Mouse (Mus musculus): Measurements from ENCODE around the gene Rdh19. TPM values are rescaled to one million over a fixed set of nuclear protein-coding genes. Genes with fewer than 3 reads are reported as not detected.

The Rdh19 gene
- total RNA-seq, 2 experiments from 2014 or later: not detected

Other genes starting within 250 kb of the Rdh19 start
- 100 to 1,000 TPM in 1 of 2 experiments, 10 to 100 TPM in 1; 73.8 to 101 TPM for gene Lrp1, start 228.8 kb upstream of the Rdh19 start, total RNA-seq (2021)
- 10 to 100 TPM; 16.1 to 16.6 TPM for gene Stat6, start 206.9 kb upstream of the Rdh19 start, total RNA-seq (2021)
- gene Nemp1, start 183.0 kb upstream of the Rdh19 start, total RNA-seq (2021): 1 to 10 TPM; 2.3 to 2.7 TPM
- 1 to 10 TPM; 4.9 to 5.5 TPM for gene Nab2, start 181.4 kb upstream of the Rdh19 start, total RNA-seq (2021)
- gene Myo1a, start 144.8 kb upstream of the Rdh19 start, total RNA-seq (2021): under 1 TPM; 0.18 to 0.53 TPM
- not detected for gene Tac2, start 125.5 kb upstream of the Rdh19 start, total RNA-seq (2021)
- 1 to 10 TPM; 4.7 to 4.9 TPM for gene Zbtb39, start 110.4 kb upstream of the Rdh19 start, total RNA-seq (2021)
- gene Gpr182, start 98.2 kb upstream of the Rdh19 start, total RNA-seq (2021): under 1 TPM; 0.47 to 0.80 TPM
- gene Rdh1, start 90.2 kb upstream of the Rdh19 start, total RNA-seq (2021): under 1 TPM in 1 of 2 experiments, not detected in 1; 0.16 TPM
- gene Rdh16f1, start 90.1 kb upstream of the Rdh19 start, total RNA-seq (2021): under 1 TPM; 0.24 to 0.51 TPM
- gene Rdh9, start 73.5 kb upstream of the Rdh19 start, total RNA-seq (2021): under 1 TPM in 1 of 2 experiments, not detected in 1; 0.24 TPM
- gene Rdh16, start 48.8 kb upstream of the Rdh19 start, total RNA-seq (2021): not detected
- gene Rdh16f2, start 16.5 kb downstream of the Rdh19 start, total RNA-seq (2021): not detected
- not detected for gene Rdh7, start 38.9 kb downstream of the Rdh19 start, total RNA-seq (2021)
- not detected for gene Sdr9c7, start 48.6 kb downstream of the Rdh19 start, total RNA-seq (2021)
- not detected for gene Hsd17b6, start 157.7 kb downstream of the Rdh19 start, total RNA-seq (2021)
- gene Prim1, start 165.2 kb downstream of the Rdh19 start, total RNA-seq (2021): 1 to 10 TPM; 2.1 to 2.7 TPM
- gene Naca, start 185.6 kb downstream of the Rdh19 start, total RNA-seq (2021): 100 to 1,000 TPM; 402 to 437 TPM
- gene Ptges3, start 209.0 kb downstream of the Rdh19 start, total RNA-seq (2021): 10 to 100 TPM; 54.4 to 60.8 TPM
- 1,000 to 10,000 TPM; 3,648 to 4,448 TPM for gene Atp5b, start 233.3 kb downstream of the Rdh19 start, total RNA-seq (2021)
- gene Baz2a, start 241.6 kb downstream of the Rdh19 start, total RNA-seq (2021): 10 to 100 TPM; 15.2 to 15.6 TPM